Mouse (Mus musculus): Measurements from ENCODE around the gene Ptprcap. TPM values are rescaled to one million over a fixed set of nuclear protein-coding genes. Genes with fewer than 3 reads are reported as not detected.

Ptprcap gene
- polyA plus RNA-seq, 1 experiment from 2014 or later: 0.63 TPM

DNA sequence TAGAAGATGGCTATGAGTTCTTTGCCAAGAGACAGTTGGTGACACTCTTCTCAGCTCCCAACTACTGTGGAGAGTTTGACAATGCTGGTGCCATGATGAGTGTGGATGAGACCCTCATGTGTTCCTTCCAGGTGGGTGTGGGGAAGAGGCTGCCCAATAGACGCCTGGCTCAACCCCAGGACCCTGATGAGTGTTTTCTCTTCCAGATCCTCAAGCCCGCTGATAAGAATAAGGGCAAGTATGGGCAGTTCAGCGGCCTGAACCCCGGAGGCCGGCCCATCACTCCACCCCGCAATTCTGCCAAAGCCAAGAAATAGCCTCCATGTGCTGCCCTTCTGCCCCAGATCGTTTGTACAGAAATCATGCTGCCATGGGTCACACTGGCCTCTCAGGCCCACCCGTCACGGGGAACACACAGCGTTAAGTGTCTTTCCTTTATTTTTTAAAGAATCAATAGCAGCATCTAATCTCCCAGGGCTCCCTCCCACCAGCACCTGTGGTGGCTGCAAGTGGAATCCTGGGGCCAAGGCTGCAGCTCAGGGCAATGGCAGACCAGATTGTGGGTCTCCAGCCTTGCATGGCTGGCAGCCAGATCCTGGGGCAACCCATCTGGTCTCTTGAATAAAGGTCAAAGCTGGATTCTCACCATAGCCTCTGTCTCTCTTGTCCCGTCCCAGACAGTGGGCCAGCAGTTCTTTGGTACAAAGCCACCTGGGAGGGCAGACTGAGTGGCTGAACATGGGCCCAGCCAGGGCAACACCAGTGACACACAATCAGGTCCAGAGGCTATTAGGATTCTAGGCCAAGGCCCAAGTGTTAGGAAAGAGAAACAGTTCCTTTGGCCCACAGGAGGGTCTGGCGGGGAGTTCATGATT, 41.6 kb downstream of the Ptprcap start:
- Histone ChIP-seq H3K27ac (ENCODE audit: low read depth, low read length) (no peak overlapping the region), H3K4me1 (ENCODE audit: control insufficient read depth, insufficient read depth, low read depth, low read length) (peaks cover 35% of the 10 kb centered on the region), H3K4me3 (ENCODE audit: low read length) (no peak overlapping the region), H3K9ac (ENCODE audit: low read depth, low read length) (no peak overlapping the region), H3K36me3 (ENCODE audit: control insufficient read depth, insufficient read depth, low read length) (peaks cover 32% of the 10 kb centered on the region), H3K4me2 (ENCODE audit: low read length) (no peak overlapping the region), H3K9me3 (ENCODE audit: control insufficient read depth, low read length) (no peaks in the 10 kb centered on the region), H3K27me3 (replicated peaks; ENCODE audit: control insufficient read depth, insufficient read depth, low read length) (no peaks in the 10 kb centered on the region)
- WGBS: 56% methylated on average over 12 of the region's 12 CpGs
- no peak for ATAC-seq

DNA sequence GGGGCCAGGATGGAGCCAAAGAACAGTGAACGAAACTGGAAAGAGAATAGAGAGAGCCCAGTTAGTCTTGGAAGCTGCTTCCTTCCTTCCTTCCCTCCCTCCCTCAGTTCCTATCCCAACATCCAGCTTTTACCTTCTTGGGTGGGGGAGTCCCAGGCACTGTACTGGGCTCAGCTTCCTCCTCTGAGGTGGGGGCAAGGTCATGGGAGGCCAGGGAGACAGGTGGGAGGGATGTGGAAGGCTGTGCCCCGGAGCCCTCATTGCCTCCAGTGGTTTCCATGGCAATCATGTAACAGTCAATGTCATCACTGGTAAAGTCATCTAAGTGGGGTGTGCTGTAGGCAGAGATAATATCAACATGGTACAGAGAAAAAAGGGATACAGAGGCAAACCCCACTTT, 42.6 kb downstream of the Ptprcap start:
- Histone ChIP-seq H3K36me3 (ENCODE audit: control insufficient read depth, insufficient read depth, low read length) (peaks cover 32% of the 10 kb centered on the region), H3K9ac (ENCODE audit: low read depth, low read length) (no peak overlapping the region), H3K27me3 (replicated peaks; ENCODE audit: control insufficient read depth, insufficient read depth, low read length) (no peaks in the 10 kb centered on the region), H3K9me3 (ENCODE audit: control insufficient read depth, low read length) (no peaks in the 10 kb centered on the region), H3K27ac (ENCODE audit: low read depth, low read length) (no peak overlapping the region), H3K4me3 (ENCODE audit: low read length) (no peak overlapping the region), H3K4me2 (ENCODE audit: low read length) (no peak overlapping the region), H3K4me1 (ENCODE audit: control insufficient read depth, insufficient read depth, low read depth, low read length) (peaks cover 45% of the 10 kb centered on the region)
- 59% methylated on average over 2 of the region's 2 CpGs for WGBS
- ATAC-seq: no peak

- 51% methylated on average over 5 of the region's 5 CpGs for WGBS
- peak overlapping the region; percentile 27; the same call in 1 of the 2 replicates for H3K27ac ChIP-seq (ENCODE audit: low read depth, low read length)
- H3K27me3 ChIP-seq (replicated peaks; ENCODE audit: control insufficient read depth, insufficient read depth, low read length): no peaks in the 10 kb centered on the region
- H3K9ac ChIP-seq (ENCODE audit: low read depth, low read length): no peak overlapping the region
- H3K9me3 ChIP-seq (ENCODE audit: control insufficient read depth, low read length): no peaks in the 10 kb centered on the region
- H3K4me3 ChIP-seq (ENCODE audit: low read length): no peak overlapping the region
- H3K4me2 ChIP-seq (ENCODE audit: low read length): no peak overlapping the region
- peaks cover 46% of the 10 kb centered on the region for H3K4me1 ChIP-seq (ENCODE audit: control insufficient read depth, insufficient read depth, low read depth, low read length)
- ATAC-seq: no peak
- H3K36me3 ChIP-seq (ENCODE audit: control insufficient read depth, insufficient read depth, low read length): peaks cover 32% of the 10 kb centered on the region
Measured at GRCm38 (mm10) chr19:4196548-4196947, 43.1 kb downstream of the Ptprcap start.

DNA sequence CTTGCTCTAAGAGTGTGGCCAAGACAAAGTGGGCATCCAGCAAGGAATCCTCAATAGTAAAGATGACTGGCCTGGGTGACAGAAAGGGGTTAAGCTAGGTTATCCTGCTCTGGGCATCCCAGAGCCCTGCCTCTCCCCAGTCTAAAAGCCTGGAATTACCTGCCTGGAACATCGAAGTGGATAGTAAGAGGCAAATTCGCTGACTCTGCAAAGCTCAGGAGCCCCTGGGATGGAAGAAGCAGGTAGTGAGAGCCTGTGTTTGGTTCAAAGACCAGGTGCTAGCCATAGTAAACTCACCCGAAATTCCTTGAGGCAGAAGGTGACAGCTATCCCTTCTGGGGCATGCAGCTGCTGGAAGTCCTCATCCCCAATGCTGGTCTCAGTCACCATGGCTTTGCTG, 43.8 kb downstream of the Ptprcap start:
- H3K4me3 ChIP-seq (ENCODE audit: low read length): no peak overlapping the region
- H3K4me1 ChIP-seq (ENCODE audit: control insufficient read depth, insufficient read depth, low read depth, low read length): peaks cover 49% of the 10 kb centered on the region
- H3K9me3 ChIP-seq (ENCODE audit: control insufficient read depth, low read length): no peaks in the 10 kb centered on the region
- WGBS: 75% methylated on average over 3 of the region's 3 CpGs
- ATAC-seq: no peak
- H3K27me3 ChIP-seq (replicated peaks; ENCODE audit: control insufficient read depth, insufficient read depth, low read length): no peaks in the 10 kb centered on the region
- H3K36me3 ChIP-seq (ENCODE audit: control insufficient read depth, insufficient read depth, low read length): peaks cover 32% of the 10 kb centered on the region
- no peak overlapping the region for H3K27ac ChIP-seq (ENCODE audit: low read depth, low read length)
- no peak overlapping the region for H3K4me2 ChIP-seq (ENCODE audit: low read length)
- H3K9ac ChIP-seq (ENCODE audit: low read depth, low read length): no peak overlapping the region

DNA sequence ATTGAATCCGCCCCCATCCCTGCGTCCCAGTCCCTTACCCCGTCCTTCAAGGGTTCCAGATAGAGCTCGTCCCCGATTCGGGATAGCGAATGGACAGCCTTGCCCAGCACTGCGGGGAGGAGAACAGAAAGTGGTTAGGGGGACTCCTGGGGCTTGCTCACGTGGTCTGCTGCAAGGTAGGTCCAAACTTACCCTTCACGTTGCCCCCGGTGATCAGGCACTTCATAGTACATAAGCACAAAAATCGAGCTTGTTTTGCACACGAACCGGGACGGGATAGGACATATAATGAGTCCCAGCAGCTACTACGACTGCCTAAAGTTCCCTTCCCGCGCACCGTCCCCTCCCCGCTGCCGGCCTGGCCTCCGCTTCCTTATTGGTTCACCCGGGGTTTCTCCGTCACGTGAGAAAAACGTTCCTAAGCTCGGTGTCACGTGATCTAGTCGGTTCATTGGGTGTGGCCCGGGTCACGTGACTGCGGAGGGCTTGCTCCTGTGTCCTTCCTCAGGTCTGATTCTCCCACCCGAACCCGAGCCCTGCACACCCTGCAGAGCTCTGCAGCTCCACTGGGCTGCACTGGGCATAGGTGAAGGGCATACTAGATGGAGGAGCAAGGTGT, 48.0 kb downstream of the Ptprcap start, which contains the start of gene Rad9a:
Gene Rad9a (minus strand): TSS at position 372 of the 619 bp plus-strand sequence.
- Histone ChIP-seq H3K36me3 (ENCODE audit: control insufficient read depth, insufficient read depth, low read length) (peaks cover 9% of the 10 kb centered on the region), H3K27me3 (replicated peaks; ENCODE audit: control insufficient read depth, insufficient read depth, low read length) (0 out of 2 replicates have a peak, but pooled peaks cover 2% of the 10 kb centered on the region), H3K4me3 (ENCODE audit: low read length) (peak within 1 kb of the TSS; percentile 77), H3K4me1 (ENCODE audit: control insufficient read depth, insufficient read depth, low read depth, low read length) (peaks cover 25% of the 10 kb centered on the region), H3K27ac (ENCODE audit: low read depth, low read length) (peak within 1 kb of the TSS; percentile 64; the same call in 1 of the 2 replicates), H3K9me3 (ENCODE audit: control insufficient read depth, low read length) (no peaks in the 10 kb centered on the region), H3K9ac (ENCODE audit: low read depth, low read length) (peak within 1 kb of the TSS; percentile 77), H3K4me2 (ENCODE audit: low read length) (peak within 1 kb of the TSS; percentile 97)
- peak; percentile 86 for ATAC-seq
- WGBS: under 1% methylated on average over 34 of the region's 34 CpGs

DNA sequence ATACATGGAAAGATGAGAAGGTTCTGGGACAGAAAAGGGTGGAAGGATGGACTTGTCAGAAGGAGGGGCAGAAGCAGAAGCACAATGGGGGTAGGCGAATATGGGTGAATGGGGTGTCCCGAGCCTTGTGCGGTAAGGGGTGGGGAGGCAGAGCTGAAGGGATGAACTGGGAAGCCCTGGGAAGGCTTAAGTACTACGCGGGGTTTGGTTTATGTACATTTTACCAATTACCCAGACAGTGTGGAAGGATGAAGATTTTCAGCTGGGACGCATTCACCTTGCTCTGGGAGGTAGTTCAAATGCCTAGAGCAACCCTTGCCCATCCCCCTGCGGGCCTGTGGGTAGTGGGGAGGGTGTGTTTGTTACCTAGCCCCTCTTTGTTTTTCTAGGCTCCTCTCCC, 48.7 kb downstream of the Ptprcap start:
- peaks cover 21% of the 10 kb centered on the region for H3K4me1 ChIP-seq (ENCODE audit: control insufficient read depth, insufficient read depth, low read depth, low read length)
- no peaks in the 10 kb centered on the region for H3K9me3 ChIP-seq (ENCODE audit: control insufficient read depth, low read length)
- no peak overlapping the region for H3K27ac ChIP-seq (ENCODE audit: low read depth, low read length)
- 22% methylated on average over 7 of the region's 7 CpGs for WGBS
- ATAC-seq: peak; percentile 7; the same call in 1 of the 2 replicates
- 0 out of 2 replicates have a peak, but pooled peaks cover 4% of the 10 kb centered on the region for H3K27me3 ChIP-seq (replicated peaks; ENCODE audit: control insufficient read depth, insufficient read depth, low read length)
- peak overlapping the region; percentile 77 for H3K4me3 ChIP-seq (ENCODE audit: low read length)
- peaks cover 1% of the 10 kb centered on the region for H3K36me3 ChIP-seq (ENCODE audit: control insufficient read depth, insufficient read depth, low read length)
- peak overlapping the region; percentile 77 for H3K9ac ChIP-seq (ENCODE audit: low read depth, low read length)
- H3K4me2 ChIP-seq (ENCODE audit: low read length): peak overlapping the region; percentile 97

DNA sequence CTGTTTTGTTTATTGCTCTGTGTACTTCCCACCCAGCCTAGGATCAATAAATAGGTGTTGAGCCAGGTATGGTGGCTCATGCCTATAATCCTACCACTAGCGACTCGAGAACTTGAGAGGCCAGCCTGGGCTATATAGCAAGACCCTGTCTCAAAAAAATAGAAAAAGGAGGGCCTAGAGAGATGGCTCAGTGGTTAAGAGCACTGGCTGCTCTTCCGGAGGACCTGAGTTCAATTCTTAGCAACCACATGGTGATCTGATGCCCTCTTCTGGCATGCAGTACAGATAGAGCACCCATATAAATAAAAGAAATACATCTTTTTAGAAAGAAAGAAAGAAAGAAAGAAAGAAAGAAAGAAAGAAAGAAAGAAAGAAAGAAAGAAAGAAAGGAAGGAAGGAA, 49.7 kb downstream of the Ptprcap start:
- H3K4me3 ChIP-seq (ENCODE audit: low read length): no peak overlapping the region
- H3K9ac ChIP-seq (ENCODE audit: low read depth, low read length): no peak overlapping the region
- ATAC-seq: no peak
- 68% methylated on average over 3 of the region's 3 CpGs for WGBS
- no peaks in the 10 kb centered on the region for H3K9me3 ChIP-seq (ENCODE audit: control insufficient read depth, low read length)
- H3K4me1 ChIP-seq (ENCODE audit: control insufficient read depth, insufficient read depth, low read depth, low read length): peaks cover 21% of the 10 kb centered on the region
- H3K4me2 ChIP-seq (ENCODE audit: low read length): no peak overlapping the region; the same call in 1 of the 2 replicates
- H3K36me3 ChIP-seq (ENCODE audit: control insufficient read depth, insufficient read depth, low read length): no peaks in the 10 kb centered on the region
- H3K27me3 ChIP-seq (replicated peaks; ENCODE audit: control insufficient read depth, insufficient read depth, low read length): 0 out of 2 replicates have a peak, but pooled peaks cover 4% of the 10 kb centered on the region
- H3K27ac ChIP-seq (ENCODE audit: low read depth, low read length): no peak overlapping the region

DNA sequence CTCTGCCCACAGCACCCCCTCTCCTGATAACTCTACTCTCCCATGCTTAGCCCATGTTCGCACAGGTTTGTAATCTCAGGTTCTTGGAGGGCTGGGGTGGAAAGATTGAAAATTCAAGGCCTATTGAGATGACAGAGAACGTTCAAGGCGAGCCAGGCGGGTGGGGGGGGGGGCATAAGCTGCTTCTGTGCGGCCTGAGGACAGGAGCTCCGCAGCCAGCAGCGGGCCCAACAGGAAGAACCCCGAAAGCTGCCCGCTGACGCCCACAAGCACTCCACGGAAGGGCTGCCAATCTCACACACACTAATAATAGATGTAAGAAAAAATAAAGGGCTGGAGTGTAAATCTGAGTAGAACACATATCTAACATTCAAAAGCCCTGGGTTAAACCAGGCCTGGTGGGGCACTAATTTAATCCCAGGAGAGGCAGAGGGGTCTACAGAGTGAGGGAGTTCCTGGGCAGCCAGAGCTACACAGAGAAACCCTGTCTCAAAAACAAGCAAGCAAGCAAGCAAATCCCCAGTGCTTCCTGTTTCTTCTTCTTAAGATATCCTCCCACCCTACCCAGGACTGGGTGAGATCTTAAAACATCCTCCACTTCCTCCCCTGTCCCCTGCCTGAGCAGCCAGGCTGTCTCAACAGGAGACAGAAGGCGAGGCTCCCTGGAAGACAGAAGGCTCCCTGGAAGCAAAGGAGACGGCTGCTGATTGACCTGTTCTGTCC, 50.4 kb downstream of the Ptprcap start:
- WGBS: 65% methylated on average over 13 of the region's 13 CpGs
- H3K27me3 ChIP-seq (replicated peaks; ENCODE audit: control insufficient read depth, insufficient read depth, low read length): 0 out of 2 replicates have a peak, but pooled peaks cover 4% of the 10 kb centered on the region
- peaks cover 21% of the 10 kb centered on the region for H3K4me1 ChIP-seq (ENCODE audit: control insufficient read depth, insufficient read depth, low read depth, low read length)
- no peak overlapping the region for H3K27ac ChIP-seq (ENCODE audit: low read depth, low read length)
- no peak for ATAC-seq
- H3K4me3 ChIP-seq (ENCODE audit: low read length): no peak overlapping the region
- H3K9me3 ChIP-seq (ENCODE audit: control insufficient read depth, low read length): no peaks in the 10 kb centered on the region
- H3K36me3 ChIP-seq (ENCODE audit: control insufficient read depth, insufficient read depth, low read length): no peaks in the 10 kb centered on the region
- no peak overlapping the region for H3K4me2 ChIP-seq (ENCODE audit: low read length)
- no peak overlapping the region for H3K9ac ChIP-seq (ENCODE audit: low read depth, low read length)
